Mouse (Mus musculus) thymus, adult 2 months (tissue): ENCODE data around the gene Tacc3. TPM values are rescaled to one million over a fixed set of nuclear protein-coding genes. Genes with fewer than 3 reads are reported as not detected.
A peak's percentile ranks its signal among the peaks of the same experiment; 100 is the strongest.

Experiments
- DNase-seq: peaks from one replicate; pipeline ENCODE4 v3.0.0; 2021
- H3K27ac ChIP-seq: fragments of 200-500 bp; 2 replicates; pipeline ENCODE4 v1.5.1; 2012; ENCODE audit warnings: low read length, control low read depth; ENCODE audit not compliant: control insufficient read depth, insufficient read depth
- H3K27me3 ChIP-seq: fragments of 200-500 bp; 2 replicates; pipeline ENCODE4 v1.6.1; 2012; ENCODE audit warnings: mild to moderate bottlenecking, low read length, moderate library complexity, mixed read lengths; ENCODE audit not compliant: control insufficient read depth, insufficient read depth
- H3K36me3 ChIP-seq: fragments of 200-500 bp; 2 replicates; pipeline ENCODE4 v1.6.1; 2012; ENCODE audit warnings: mild to moderate bottlenecking, low read length, moderate library complexity; ENCODE audit not compliant: control insufficient read depth, insufficient read depth
- H3K4me1 ChIP-seq: fragments of 200-500 bp; replicated peaks from 2 replicates; pipeline ENCODE4 v1.6.1; 2012; ENCODE audit warnings: low read length; ENCODE audit not compliant: control insufficient read depth, insufficient read depth
- H3K4me3 ChIP-seq: fragments of 200-500 bp; 2 replicates; pipeline ENCODE4 v1.5.1; 2012; ENCODE audit warnings: mild to moderate bottlenecking, low read length, control low read depth, moderate library complexity; ENCODE audit not compliant: control insufficient read depth, insufficient read depth
- CTCF ChIP-seq: fragments of 200-500 bp; IDR thresholded peaks from 2 replicates; pipeline ENCODE4 v1.5.1; 2012; ENCODE audit warnings: mild to moderate bottlenecking, control low read depth, low read length, moderate library complexity, borderline replicate concordance; ENCODE audit not compliant: control insufficient read depth, poor library complexity, insufficient read depth; ENCODE audit errors: extremely low read depth
- POLR2A ChIP-seq: fragments of 200-500 bp; IDR thresholded peaks from 2 replicates; pipeline ENCODE4 v1.6.1; 2012; ENCODE audit warnings: mild to moderate bottlenecking, low read length, control low read depth, moderate library complexity; ENCODE audit not compliant: control insufficient read depth, poor library complexity, insufficient read depth; ENCODE audit errors: extremely low read depth
- WGBS: fragments of 180-500 bp; shearing (Covaris S2); methylation state at CpG from one replicate; pipeline ENCODE4 v1.1.7; 2018; 5-methylcytosine and 5-hydroxymethylcytosine counted together
- polyA plus RNA-seq: library from polyadenylated mRNA; depleted of rRNA; stranded (reverse); fragments of >200 nt; gene quantifications from 2 replicates; pipeline ENCODE4 v1.2.3, GENCODE M21; 2012

The Tacc3 gene
- polyA plus RNA-seq, 1 experiment, result 57.3 TPM

DNA sequence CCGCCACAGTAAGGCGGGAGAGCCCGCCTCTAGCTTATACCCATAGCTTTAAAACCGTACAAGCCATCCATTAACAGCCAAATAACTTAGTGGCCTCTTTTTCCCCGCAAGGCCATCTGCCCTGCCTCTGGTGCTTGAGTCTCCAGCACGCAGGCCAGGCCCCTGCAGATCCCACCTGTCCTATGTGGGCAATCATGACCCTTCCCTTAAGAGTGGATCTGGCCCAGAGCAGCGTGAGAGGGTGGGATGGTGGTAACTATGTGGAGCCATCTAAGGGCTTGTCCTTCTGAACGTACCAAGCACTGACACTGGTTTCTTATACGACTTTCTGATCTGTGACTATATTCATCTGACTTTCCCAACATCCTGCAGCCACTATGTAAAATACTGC lies 5.2 kb upstream of the Tacc3 start:
- no peaks in the 10 kb centered on the region for H3K27me3 ChIP-seq
- 11% methylated on average over 9 of the region's 9 CpGs for WGBS
- no peak for TF ChIP-seq POLR2A
- TF ChIP-seq CTCF, result no peak
- peaks cover 6% of the 10 kb centered on the region for H3K36me3 ChIP-seq
- peak overlapping the region; percentile 7 for H3K4me3 ChIP-seq
- DNase-seq, result no peak
- H3K27ac ChIP-seq, result no peak overlapping the region
- peaks cover 9% of the 10 kb centered on the region for H3K4me1 ChIP-seq

DNA sequence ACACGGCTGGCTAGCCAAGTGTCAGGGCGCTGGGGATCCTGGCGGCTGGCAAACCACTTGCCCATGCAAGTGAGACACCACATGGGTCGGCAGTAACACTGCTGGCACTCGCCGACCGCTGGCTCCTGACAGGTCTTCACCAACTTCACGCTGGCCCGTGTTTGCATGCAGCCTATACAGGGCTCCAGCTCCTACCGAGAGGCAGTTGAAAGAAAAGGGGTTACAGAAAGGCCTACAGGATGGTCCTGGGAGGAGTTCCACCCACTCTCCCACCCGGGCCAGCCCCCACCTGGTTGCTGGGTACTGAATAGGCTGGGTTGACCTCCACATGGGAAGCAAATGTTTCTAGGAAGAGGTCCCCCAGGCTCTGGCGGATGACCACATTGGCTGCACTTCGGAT lies 3.5 kb upstream of the Tacc3 start:
- Histone ChIP-seq H3K27me3 (no peaks in the 10 kb centered on the region), H3K4me1 (peaks cover 13% of the 10 kb centered on the region), H3K27ac (no peak overlapping the region), H3K36me3 (no peaks in the 10 kb centered on the region; the same call in 1 of the 2 replicates), H3K4me3 (no peak overlapping the region)
- WGBS, result 98% methylated on average over 13 of the region's 13 CpGs
- no peak for DNase-seq
- no peak for TF ChIP-seq POLR2A
- TF ChIP-seq CTCF, result no peak

DNA sequence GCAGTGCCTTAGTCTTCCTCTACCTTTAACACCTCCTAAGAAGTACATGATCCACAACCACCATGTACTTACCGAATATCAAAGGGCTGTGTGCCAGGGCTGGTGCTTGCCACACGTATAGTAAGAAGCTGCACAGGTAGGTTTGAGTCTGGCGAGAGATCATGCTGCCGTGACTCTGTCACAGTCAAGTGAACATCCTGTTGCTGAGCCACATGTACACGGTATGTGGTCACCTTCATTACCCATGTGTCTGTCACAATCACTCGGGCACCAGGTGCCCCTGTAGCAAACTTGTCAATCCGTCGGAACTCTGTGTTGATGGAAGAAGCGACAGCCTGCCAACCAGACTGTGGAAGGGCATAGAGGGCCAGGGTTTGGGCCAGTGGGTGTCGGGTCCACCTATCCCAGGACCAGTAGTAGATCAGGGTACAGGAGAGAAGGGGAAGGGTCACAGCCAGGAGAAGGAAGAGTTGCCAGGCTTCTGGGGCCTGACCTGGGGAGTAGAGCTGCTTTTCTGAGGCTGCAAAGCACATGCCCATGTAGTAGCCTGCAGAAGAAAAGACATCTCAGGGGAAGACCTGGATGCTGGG lies 2.6 kb upstream of the Tacc3 start:
- WGBS, result 85% methylated on average over 10 of the region's 10 CpGs
- no peak overlapping the region for H3K4me3 ChIP-seq
- no peak for TF ChIP-seq CTCF
- TF ChIP-seq POLR2A, result no peak
- peaks cover 13% of the 10 kb centered on the region for H3K4me1 ChIP-seq
- no peak overlapping the region for H3K27ac ChIP-seq
- no peaks in the 10 kb centered on the region for H3K36me3 ChIP-seq
- no peaks in the 10 kb centered on the region for H3K27me3 ChIP-seq
- DNase-seq, result no peak

DNA sequence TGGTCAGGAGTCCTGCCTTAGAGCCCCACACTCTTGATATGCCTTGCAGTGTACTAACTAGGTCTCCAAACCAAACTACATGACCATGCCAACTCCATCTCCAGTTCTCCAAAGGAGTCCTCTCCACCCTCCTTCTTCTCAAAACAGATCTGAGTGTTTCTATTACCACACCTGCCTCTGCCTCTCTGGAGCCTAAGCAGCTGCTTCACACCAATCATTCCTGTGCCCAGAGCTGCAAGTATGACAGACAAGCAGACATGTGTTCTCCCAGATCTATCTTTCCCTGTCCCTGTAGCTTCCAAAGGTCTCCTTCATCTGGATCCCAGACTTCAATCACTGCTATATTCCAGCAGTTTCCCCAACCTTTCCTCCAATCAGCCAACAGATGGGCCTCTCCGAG lies 1.2 kb upstream of the Tacc3 start:
- Histone ChIP-seq H3K27ac (no peak overlapping the region), H3K4me1 (peaks cover 13% of the 10 kb centered on the region), H3K36me3 (no peaks in the 10 kb centered on the region), H3K4me3 (peak overlapping the region; percentile 74), H3K27me3 (no peaks in the 10 kb centered on the region)
- 33% methylated on average over 1 of the region's 1 CpGs for WGBS
- no peak for TF ChIP-seq POLR2A
- no peak for TF ChIP-seq CTCF
- DNase-seq, result no peak

DNA sequence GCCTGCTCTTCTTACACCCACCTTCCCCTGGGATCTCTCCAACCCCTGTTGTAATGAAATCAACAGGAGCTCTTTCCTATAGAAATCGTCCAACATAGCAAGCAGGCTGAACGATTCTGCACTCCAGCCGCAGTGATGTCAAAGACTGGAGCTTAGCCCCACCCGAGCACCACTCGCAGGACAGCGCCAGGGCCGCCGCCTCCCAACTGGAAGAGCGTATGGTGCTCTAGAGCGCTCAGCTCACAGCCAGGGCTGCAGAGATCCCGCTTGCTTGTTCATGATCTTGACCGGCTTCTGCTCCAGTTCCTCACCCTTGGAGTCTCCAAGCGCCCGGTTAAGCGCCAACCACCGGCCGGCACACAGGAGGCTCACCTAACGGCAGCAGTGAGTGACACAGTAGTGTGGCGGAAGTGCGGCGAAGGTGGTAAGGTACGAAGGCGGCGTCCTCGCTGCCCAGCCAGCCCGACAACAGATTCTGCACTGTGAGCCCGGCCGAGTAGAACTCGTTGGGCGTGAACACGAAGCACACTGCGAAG lies 609 bp upstream of the Tacc3 start:
- H3K4me1 ChIP-seq, result peaks cover 13% of the 10 kb centered on the region
- no peak for DNase-seq
- peak overlapping the region; percentile 37 for H3K27ac ChIP-seq
- no peaks in the 10 kb centered on the region for H3K36me3 ChIP-seq
- under 1% methylated on average over 32 of the region's 32 CpGs for WGBS
- H3K4me3 ChIP-seq, result peak overlapping the region; percentile 74
- TF ChIP-seq POLR2A (no peak), CTCF (no peak)
- no peaks in the 10 kb centered on the region for H3K27me3 ChIP-seq

DNA sequence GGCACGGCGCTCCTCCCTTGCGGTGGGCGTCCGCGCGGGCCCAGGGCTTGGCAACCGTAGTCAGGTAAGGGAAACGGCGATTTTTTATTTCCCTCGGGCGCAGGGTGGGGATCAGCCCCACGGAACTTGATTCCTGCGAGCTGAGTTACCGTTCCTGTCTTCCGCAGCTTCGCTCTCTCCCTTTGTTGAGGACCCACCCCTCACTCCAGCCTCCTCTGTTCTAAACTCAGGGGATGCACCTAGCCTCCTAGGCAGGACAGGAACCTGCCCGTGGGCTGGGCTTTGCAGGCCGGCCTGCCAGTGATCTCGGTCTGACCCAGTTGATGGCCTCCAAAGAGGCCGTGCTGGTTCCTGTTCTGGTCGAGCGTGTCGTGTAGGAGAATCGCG lies 729 bp downstream of the Tacc3 start:
- Histone ChIP-seq H3K4me3 (peak overlapping the region; percentile 60), H3K27me3 (no peaks in the 10 kb centered on the region), H3K36me3 (0 out of 2 replicates have a peak, but pooled peaks cover 4% of the 10 kb centered on the region), H3K27ac (no peak overlapping the region), H3K4me1 (peaks cover 10% of the 10 kb centered on the region)
- no peak for DNase-seq
- TF ChIP-seq CTCF, result no peak
- no peak for TF ChIP-seq POLR2A
- under 1% methylated on average over 26 of the region's 26 CpGs for WGBS
